Mouse (Mus musculus) cerebellum, adult (tissue): Measurements from ENCODE around the gene Bak1.

ENCODE experiments used
- ATAC-seq: cut with Nextera tagmentation; 2 replicates; pipeline ENCODE4 v1.9.2; 2017; ENCODE audit warnings: mild to moderate bottlenecking, moderate library complexity, mixed read lengths; ENCODE audit not compliant: insufficient number of reproducible peaks, low FRiP score, low TSS enrichment

The Bak1 gene

GRCm38 (mm10) chr17:27051514-27051913 is 22.7 kb upstream of the Bak1 start:
- no peak for ATAC-seq

DNA sequence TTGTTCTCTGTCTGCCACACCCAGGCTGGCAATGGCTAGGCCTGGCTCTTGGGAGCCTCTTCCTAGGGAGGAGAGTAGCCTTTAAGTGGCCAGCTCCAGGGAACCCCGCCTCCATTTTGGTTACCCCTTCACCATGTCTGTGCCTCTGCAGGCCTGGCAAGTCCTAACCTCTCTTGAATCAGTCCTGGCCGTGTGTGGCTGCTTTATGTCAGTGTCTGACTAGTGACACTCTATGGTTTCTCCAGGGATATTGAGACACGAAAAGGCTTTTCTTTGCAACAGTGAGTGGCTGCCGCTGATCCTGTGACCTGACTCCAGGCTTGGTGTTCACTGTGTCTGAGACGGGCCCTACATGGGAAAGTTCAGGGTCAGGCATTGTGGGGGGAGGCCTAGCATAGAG is 22.0 kb upstream of the Bak1 start:
- no peak for ATAC-seq

DNA sequence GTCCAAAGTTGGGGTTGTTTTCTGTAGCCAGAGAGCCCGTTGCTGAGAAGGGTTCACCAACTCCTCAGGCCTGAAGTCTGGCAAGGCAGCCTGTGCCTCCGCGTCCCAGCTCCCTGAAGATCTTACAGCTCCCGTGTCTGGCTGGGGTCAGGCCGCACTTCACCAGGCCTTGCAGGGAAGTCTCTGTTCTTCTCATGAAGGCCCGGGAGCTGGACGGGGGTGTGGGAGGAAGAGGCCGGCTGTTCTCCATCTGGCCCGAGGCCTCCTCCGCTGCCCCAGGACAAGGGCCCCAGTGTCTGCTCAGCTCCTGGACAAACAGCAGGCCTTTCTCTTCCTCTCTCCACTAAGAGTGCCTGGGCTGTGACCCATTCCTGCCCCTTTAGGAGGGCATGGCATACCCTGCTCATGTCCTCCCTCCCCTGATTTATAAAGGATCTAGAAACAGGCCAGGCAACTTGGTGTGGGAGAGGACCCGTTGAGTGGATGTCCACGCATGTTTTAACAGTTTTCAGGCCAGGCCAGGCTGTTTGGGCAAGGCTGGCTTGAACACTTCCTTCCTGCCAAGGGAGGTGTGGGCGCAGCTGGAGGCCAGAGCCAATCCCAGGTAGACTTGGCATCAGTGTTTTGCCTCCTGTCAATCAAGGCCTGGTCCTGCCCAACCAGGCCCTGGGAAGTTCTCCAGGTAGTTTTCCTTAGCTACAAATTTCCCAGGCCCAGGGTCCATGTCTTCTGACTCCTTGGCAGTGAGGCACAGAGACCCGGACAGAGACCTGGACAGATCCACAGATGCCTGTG is 19.8 kb upstream of the Bak1 start:
- no peak for ATAC-seq

- no peak for ATAC-seq
Measured at GRCm38 (mm10) chr17:27047762-27048444, 19.1 kb upstream of the Bak1 start.

GRCm38 (mm10) chr17:27045164-27045563 is 16.4 kb upstream of the Bak1 start:
- no peak for ATAC-seq

- no peak for ATAC-seq
Measured at GRCm38 (mm10) chr17:27042840-27043239, 14.0 kb upstream of the Bak1 start.

GRCm38 (mm10) chr17:27041787-27042055 is 12.9 kb upstream of the Bak1 start:
- no peak for ATAC-seq

- ATAC-seq: no peak
Measured at GRCm38 (mm10) chr17:27041046-27041786, 12.4 kb upstream of the Bak1 start.

DNA sequence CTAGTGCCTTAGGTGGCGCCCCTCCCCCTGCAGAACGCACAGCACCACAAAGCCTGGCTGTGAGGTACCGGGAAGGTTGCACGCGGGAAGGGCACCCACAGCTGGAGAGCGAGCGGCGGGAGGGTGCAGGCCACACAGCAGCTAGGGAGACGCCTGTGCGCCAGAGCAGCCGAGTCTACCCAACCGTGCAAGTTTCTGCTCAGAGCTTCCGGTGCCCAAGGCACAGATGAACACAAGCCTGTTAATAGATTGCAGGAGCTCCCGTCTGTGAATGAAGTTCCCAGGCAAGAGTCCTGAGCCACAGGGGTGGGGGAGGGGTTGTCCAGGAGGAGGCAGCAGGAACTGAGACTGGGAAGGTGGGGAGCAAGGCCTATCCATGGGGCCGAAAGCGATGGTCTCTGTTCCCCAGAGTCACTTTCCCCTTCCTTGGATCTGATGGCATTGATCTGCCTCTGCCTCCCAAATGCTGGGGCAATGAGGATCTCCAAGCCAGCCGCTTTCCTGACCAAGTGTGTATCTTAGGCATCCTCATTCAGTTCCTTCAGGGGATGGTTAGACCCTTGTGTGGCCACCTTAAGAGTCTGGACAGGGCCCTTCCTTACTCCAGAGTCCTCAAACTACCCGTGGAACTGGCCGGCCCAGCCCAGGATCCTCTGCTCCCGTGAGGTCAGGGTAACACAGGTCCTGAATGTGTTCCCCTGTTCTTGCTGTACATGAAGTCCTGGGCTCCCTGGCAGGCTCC is 11.7 kb upstream of the Bak1 start:
- ATAC-seq: no peak

DNA sequence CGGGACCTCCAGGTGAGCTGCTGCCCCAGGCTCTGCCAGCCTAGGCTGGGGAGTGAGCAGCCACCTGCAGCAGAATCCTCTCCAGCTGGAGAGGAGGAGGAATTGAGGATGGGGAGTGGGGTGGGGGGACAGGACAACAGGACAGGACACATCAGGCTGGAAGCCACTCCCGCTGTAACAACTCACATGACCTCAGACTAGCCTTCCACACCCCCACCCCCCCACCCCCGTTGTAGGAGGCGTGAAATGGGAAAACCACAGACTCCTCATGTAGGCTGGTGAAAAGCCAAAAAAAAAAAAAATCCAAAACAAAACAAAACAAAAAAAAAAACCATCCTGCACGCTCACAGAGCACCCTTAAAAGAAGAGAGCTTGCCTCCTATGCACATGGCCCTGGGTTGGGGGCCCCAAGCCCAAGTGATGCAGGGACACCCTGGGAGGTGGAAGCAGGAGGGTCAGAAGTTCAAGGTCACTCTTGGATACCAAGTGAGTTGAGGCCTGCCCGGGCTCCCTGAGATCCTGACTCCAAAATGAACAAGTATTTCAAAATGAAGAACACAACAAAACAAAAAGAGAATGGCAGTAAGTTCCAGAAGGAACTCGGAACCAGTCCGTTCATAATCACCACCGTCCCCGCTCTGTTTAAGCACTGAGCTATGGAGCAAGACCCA is 10.8 kb upstream of the Bak1 start:
- ATAC-seq: no peak

DNA sequence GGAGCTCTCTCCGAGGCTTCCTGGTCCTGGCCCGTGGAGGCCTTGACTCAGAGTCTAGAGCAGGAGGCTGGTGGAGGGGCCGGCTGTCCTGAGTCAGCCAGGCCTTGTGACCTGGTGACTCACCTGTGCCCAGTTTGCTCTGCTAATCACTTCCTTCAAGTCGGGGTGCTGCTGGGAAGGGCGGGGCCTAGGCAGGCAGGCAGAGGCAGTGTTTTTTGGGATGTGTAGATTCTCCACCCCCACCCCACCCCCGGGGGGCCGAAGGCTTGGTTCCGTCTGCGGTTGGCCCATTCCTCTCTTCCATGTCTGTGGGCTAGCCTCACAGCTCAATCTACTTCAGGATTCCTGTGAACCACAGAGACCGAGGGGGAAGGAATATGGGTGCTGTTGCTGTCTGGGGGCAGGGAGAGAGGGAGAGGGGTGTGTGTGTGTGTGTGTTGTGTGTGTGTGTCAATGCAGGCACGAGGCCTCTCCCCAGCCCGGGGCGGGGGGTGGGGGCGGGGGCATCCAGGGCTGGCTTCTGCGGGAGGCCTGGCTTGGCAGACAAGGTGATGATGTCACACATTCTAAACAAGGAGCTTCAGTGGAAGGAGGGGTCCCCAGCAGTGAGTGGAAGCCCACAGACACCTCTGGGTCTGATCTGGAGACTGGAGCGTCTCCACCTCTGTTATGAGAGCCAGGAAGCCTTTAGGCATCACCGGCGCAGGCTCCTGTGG is 9.7 kb upstream of the Bak1 start:
- no peak for ATAC-seq

DNA sequence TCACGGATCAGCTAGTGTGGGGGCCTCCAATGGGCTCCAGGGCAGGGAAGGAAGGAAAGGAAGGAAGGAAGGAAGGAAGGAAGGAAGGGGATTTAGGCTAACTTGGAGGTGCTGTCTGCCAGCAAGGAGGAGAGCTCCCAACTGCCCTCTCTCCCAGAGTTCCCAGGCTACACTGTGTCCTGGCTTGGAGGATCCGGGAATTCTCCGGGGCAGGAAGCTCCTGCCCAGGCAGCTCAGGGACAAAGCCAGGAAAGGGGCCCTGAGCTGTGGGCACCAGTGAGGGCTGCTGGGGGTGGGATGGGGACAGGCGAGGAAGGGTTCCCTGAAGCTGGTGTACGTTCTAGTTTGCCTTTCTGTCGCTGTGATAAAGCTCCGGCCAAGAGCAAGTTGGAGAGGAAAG is 7.7 kb upstream of the Bak1 start:
- no peak for ATAC-seq

DNA sequence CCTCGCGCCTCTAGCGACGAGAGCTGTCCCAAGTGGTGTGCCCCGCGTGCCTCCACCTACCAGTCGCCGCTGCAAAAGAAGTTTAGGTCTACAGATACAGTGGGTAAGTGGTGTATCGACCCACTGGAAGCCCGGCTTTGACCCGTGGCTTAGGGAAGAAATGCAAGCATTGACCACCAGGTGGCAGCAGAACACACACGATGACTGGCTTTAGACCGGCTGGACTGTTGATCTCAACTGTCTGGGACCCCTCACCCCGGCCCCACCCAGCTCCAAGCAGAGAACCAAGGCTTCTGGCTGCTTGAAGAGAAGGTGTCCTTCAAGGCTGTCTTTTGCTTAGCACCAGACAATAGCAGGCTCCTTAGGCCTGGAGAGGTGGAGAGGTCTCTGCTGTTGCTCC is 4.1 kb upstream of the Bak1 start:
- 0 out of 2 replicates have a peak, but pooled peaks have one; percentile 19 for ATAC-seq

DNA sequence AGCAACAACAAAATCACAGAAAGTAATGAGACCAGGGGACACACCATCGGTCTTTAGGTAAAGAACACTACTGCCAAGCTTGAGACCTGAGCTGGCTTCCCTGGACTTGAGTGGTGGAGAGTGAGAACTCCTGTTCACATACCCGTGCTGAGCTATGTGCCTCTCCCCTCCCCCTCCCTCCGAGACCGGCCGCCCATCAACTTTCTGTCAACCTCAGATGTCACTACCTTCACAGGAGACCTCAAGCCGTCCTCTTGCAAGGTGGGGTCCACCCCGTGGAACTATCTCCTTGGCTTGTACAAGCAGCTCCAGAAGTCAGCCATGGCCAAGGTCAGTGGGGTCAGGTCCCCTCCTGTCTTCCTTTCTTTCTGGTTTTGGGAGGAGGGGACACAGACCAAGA is 3.5 kb upstream of the Bak1 start:
- ATAC-seq: no peak

DNA sequence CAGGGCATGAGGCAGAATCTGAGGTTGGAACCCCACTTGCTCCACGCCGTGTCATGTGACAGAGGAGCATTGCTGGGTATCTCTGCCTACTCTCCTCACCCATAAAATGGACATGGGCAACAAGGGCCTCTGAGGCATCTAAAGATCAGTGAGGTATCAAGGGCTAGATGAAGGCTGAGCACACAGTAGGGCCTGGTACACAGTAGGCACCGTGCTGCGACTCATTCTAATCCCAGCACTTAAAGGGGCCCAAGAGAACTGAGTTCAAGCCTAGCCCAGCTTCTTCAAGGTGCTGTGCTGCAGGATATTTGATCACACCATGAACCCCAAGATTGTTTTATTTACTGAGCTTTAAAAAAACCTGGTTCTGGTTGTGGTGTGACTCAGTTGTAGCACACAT is 2.1 kb upstream of the Bak1 start:
- no peak for ATAC-seq

DNA sequence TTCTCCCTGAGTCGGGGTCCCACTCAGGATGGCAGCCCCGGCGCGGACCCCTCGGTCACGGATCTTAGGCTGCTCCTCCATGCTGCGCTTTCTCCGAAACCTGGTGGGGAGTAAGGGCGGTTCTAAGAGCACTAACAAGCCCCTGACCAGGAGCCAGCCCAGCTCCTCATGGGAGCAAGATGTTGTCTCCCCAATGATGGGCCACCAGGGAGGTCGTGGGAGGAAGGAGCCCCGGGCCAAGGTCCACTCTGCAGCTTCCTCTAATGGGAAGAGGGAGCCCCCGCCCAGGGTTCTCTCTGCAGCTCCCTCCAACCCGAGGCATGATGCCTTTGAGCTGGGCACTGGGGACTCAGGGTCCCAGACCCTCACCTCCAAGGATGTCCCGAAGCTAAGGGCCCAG is 622 bp upstream of the Bak1 start:
- no peak for ATAC-seq

DNA sequence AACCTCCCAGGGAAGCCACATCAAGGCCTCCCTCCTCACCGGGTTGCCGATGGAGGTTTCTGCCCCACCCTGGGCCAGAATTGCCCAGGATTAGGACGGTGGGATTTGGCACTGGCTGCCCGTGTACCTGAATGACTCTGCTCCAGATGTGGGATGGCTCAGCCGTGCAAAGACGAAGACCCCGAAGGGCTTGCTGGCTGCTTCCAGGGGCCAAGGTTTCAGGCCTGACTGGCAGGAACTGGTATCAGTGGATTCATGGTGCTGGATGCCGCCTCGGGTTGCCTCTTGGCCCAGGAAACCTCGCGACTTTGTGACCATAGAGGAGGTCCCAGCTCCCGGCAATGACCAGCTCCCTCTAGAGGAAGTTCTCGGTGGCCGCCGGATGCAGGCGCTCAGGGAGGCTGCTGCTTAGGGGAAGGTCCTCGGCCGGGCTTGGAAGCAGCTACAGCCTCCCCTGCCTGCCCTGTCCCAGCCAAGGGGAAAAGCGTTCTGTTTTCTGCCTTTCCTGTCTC is 469 bp downstream of the Bak1 start:
- ATAC-seq: peak; percentile 75

DNA sequence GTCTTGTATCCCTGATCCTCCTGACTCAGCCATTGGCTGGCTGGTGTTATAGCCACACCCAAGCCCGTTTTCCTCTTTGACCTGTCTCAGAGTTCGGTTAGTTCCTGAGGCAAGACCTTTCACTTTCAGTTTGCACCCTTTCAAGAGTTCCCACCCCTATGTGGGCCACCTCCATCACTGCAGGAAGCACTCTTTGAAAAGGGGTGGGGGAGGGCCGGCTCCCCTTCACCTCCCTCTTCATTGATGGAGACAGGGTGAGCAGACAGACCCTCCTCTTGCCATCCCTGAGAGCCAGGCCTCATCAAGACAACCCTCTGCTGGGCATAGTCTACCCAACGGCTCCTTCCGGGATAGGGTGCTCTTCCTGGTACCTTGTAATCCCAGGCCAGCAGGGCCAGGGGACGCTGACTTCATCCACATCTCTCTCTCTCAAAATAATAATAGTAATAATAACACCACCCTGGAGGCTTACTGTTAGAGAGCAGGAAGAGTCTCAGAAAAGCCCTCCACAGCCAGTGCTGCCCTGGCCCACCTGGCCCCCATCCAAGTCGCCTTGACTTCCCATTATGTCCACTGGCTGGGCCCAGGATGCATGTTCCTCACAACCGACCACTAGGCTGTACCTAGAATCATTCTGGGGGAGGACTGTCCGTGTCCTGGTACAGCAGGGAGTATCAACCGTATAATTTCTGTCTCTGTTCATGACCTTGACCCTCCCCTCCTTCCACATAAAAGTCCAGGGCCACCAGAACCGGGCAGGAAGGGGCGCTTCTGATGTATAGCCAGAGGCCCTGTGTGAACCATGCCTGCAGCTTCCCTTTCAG is 1.1 kb downstream of the Bak1 start:
- ATAC-seq: no peak

- ATAC-seq: no peak
Measured at GRCm38 (mm10) chr17:27025951-27026350, 2.9 kb downstream of the Bak1 start.
